Mouse (Mus musculus): ENCODE data around the gene Nol10.

Nol10 gene

DNA sequence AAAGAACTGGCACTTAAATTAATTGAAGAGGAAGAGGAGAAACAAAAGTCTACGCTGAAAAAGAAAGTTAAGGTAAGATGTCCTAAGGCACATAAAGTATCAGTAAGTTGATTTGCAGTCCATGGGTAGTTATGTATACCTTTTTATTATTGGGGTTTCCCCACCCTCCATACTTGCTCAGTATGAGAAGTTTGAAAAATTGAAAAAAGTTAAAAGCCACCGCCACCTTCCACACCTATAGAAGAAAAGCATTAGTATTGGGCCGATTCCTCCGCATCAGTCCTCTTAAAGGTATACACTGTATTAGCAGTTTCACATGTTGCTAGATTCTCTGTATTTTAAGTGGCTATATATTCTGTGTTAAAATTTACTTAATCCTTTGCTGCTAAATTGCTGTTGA, 58.6 kb downstream of the Nol10 start:
- no peak for DNase-seq (ENCODE audit: inconsistent age in 2 of 2, low spot score in 1 of 2)

DNA sequence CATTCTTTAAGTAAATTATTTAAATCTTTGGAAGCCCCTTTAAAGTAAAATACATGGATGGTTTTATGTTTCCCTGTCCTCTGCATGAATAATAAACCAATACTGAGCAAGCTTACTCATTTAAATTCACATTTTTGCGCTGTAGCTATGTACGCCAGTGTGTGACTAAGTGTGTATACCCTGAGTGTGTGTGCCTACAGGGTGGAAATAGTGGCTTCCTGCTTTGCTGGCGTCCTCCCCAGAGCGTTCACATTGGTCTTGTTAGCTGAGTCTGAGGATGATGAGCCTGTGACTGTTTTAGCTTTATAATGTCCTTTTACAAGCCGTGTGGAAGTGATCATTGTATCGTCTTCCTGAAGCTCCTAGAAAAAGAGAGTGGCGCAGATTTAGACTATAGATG, 60.1 kb downstream of the Nol10 start:
- no peak for DNase-seq (ENCODE audit: inconsistent age in 2 of 2, low spot score in 1 of 2)

DNA sequence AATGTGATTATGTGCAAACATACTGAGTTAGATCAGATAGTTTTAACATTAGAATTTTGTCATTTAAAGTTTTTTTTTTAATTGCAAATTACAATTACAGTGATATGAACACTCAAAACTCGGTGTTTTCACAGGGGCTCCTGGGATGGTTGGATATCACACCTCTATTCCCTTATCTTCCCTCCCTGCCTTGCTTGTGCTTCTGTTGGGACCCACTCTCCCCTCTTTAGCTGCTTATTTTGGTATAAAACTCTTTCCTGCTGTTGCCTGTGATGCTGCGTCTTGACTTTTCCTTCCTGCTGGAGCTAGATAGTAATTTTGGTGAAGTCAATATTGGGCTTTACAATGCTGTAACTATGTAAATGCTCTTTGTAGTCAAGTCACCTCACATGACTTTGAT, 63.0 kb downstream of the Nol10 start:
- no peak for DNase-seq (ENCODE audit: inconsistent age in 2 of 2, low spot score in 1 of 2)

DNA sequence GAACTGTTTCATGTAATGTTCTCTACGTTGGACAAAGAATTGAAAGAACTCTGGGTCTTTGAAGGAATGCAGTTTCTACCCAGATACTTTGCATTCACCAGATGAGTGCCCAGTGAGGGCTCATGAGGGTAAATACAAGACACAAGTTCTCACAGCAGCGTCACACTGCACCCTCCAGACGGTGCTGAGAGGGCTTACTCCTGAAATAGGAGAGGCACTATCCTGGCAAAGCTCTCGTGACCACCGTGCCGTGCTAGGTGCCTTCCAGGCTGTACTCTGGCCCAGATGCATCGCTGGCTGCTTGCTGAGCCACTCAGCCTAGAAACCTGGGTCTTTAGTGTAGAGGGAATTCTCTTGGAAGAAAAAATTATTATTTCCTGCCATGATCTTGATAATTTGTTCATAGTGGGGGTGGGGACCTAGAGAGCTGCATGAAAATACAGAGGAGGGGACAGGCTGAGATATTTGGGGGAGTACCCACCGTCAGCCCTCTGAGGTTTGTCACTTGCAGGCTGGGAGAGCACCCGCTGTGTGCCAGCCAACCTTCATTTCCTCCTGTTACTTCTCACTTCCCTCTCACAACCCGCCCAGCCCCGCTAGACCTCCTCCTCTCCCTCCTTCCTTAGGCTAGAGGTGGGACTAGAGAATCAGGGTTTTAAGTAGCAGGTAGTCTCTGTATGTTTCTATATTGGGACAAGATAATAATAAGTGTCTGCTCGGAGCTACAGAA, 63.7 kb downstream of the Nol10 start:
- no peak for DNase-seq (ENCODE audit: inconsistent age in 2 of 2, low spot score in 1 of 2)

DNA sequence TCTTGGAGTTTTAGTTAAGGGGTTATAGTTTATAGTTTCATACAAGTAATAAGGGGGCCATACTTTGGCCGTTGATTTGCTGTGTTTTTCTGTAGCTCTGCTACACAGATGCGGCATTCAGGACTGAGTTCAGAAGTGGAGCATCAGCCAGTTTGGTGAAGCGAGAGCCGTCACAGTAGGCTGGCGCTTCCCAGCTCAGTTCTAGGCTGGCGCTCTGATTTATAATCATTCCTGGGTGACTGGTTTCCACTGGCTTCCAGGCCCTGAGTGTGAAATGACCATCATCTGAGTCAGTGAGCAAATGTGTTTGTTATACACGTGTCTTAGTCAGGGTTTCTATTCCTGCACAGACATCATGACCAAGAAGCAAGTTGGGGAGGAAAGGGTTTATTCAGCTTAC, 66.5 kb downstream of the Nol10 start:
- no peak for DNase-seq (ENCODE audit: inconsistent age in 2 of 2, low spot score in 1 of 2)

DNA sequence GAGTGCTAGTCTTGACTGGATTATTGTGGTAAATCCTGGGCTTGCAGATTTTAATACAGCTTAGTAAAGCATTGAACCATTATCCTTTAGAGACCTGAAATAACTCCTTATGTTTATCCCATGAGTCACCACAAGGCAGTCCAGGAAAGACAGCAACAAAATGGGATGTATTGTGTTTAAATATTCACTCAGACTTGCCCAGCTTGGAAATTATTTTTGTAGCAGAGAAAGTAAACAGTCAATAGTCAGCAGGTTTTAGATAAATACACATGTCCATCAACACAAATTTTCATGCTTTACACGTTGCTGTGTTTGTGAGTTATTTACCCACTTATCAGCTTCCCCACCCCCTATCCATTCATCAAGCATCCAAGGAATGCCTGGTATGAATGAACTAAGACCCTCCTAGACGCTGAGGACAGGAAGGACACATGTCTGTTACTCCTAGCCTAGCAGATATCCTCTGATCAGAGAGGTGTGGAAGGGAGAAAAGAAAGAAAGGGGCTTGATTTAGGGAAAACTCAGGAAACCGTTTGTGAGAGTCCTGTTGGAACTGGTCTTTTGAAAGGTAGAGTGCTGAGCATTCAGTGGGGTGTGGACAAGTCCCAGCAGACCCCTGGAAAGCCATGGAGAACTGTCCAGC, 72.0 kb downstream of the Nol10 start:
- DNase-seq (ENCODE audit: inconsistent age in 2 of 2, low spot score in 1 of 2) = no peak

DNA sequence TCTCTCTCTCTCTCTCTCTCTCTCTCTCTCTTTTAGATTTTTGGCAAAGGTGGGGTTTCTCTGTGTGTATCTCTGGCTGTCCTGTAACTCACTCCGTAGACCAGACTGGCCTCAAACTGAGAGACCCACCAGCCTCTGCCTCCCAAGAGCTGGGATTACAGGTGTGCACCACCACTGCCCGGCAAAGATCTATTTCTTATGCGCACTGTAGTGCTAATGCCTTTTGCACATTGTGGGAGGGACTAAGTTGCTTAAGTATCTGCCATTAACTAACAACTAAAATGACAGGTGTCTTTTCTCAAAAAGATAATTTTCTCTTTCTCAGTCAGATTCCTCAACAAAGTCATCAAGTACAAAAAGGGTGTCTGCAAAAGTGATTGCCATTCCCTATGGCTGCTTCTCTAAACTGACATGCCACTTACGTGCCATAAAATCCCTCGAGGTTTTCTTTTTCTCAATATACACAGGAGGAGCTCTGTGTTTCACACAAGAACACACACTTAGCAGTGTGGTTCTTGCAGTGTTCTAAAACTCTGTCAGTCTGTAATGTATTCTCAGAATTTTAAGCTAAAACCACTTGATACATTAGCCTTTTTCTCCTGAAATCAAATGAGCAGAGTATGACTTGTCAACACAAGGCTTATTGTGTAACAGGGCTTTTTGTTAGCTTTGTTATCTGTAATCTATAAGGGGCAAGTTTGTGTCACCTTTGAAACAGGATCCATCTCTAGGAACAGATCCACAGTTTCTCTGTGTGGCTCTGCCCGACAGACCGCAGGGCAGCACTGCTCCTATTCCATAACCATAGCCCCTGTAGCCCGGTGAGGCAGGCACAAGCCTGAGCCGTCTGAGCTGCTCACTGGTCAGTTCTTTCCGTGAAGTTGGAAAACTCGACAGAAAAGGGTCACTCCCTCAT, 77.3 kb downstream of the Nol10 start:
- DNase-seq (ENCODE audit: inconsistent age in 2 of 2, low spot score in 1 of 2) = no peak

DNA sequence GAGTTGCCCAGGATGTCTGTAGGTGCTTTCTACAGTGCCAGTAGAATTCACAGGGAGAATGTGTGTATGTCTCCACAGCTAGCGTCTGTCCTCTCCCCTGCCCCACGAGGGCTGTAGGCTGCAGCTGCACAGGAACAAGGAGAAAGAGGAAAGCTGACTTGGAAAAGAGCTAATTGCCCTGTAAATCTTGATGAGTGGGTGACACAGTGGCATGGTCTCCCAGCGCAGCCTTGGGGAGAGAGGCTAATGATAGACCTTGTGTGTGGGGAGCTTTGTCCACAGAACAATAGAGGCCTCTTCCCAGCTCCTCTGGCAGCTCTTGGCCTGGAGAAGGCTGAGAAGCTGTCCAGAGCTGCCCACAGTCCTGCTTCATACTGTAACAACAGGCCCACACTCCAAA, 78.5 kb downstream of the Nol10 start:
- DNase-seq (ENCODE audit: inconsistent age in 2 of 2, low spot score in 1 of 2) = no peak

DNA sequence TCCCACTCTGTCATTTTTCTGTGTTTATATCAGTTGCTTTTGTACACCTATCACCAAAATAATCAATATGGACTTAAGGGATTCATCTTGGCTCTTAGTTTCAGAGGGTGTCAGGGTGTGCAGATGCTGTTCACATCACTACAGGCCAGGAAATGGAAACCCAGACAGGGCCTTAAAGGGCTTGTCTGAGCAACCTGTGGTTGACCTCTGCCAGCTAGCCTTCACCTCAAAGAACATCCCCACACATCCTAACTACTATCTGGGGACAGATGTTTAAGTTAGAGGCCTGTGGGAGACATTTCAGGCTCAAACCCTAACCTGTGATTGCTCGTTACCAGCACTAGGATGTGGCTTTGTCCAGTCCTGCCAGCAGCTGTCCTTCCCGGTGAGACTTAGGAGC, 82.3 kb downstream of the Nol10 start:
- no peak for DNase-seq (ENCODE audit: inconsistent age in 2 of 2, low spot score in 1 of 2)

DNA sequence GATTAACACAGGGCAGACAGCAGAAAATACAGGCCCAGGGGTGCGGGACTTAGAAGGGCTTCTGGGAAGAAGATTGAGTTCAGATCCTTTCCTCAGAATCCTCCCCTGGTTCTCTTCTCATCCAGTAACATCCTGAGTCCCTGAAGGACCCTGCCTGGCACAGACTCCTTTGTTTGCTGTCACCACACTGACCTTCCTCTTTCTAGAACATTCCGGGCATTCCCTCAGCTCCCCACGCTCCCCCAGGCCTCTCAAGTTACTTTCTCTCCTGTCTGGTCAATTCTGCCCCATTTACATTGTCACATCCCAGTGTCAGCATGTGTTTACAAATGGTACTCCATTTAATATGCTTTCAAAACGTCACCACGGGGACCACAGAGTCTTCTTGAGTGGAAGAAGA, 82.9 kb downstream of the Nol10 start:
- DNase-seq (ENCODE audit: inconsistent age in 2 of 2, low spot score in 1 of 2) = no peak

DNA sequence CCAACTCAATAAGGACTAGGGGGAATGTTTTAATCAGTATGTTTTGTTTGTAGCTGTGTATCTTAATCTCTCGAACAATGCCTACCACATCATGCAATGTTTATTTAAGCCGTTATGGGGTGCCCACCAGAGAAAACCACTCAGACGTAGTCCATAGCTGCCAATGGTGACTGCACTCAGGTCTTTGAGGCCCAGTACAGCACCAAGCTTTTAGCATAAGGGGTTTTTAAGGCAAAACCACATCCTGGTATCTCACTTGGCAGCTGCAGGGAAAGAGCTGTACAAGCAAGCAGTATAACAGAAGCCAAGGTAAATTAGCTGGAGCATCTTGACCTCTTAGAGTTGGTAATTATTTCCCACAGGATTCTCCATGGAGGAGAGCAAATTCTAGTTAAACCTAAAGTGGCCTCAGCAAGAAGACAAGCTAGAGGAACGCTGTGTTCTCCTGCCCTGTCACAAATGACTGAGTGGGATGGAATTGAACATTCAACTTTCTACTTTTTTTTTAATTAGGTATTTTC, 83.6 kb downstream of the Nol10 start:
- DNase-seq (ENCODE audit: inconsistent age in 2 of 2, low spot score in 1 of 2) = no peak

DNA sequence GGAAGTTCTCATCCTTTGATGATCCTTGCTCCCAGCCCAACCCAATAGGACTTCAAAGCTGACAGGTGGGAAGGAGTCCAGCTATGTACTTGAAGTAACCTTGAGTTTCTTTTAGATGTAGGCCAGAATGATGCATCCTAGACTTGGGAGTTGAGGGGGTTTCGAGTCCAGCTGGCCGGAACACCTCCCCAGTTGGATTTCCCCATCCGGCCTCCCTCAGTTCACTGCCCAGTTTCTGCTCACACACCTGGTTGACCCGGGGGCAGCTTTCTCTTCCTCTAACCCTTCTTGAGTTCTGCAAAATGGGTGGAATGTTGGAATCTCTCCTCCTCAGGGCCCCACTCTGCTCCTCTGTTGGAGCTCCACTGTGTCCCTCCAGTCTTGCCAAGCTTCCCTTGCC, 85.5 kb downstream of the Nol10 start:
- DNase-seq (ENCODE audit: inconsistent age in 2 of 2, low spot score in 1 of 2) = no peak

DNA sequence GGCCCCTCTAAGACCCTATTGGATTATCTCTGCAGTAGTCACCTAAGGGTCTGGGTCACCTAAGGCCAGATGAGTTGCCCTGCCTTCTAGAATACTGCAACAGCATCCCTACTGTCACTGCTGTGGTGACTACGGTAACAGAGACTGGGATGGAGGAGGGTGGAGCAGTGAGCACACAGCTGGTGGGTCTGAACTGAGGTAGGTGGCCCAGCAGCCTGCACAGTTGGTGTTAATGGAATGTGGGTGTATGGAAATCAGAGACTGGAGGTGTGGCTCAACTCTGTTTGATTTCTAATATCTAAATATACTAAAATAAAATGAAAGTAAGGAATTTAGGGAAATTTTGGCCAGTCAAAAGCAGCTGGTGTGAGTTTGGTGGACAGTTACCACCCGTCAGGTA, 88.2 kb downstream of the Nol10 start:
- DNase-seq (ENCODE audit: inconsistent age in 2 of 2, low spot score in 1 of 2) = no peak

DNA sequence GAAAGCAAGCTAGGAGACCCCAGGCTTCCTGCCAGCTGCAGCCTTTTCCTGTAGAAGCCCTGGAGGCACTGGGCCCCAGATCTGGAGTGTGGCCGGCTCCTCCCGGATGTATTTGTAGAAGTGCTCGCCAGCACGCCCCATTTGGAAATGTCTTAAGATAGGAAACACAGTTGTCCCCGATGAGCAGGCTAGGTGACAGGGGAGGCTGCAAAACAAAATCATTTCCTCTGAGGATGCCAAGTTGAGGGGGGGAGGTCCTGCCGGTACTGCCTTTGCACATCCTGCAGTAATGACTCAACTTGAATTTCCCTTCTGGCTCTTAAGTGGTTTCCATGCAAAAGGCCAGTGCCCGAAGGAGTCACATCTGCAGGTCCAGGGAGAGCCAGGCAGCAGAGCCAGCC, 92.0 kb downstream of the Nol10 start:
- peak; percentile 71 to 77 for DNase-seq (ENCODE audit: inconsistent age in 2 of 2, low spot score in 1 of 2)

DNA sequence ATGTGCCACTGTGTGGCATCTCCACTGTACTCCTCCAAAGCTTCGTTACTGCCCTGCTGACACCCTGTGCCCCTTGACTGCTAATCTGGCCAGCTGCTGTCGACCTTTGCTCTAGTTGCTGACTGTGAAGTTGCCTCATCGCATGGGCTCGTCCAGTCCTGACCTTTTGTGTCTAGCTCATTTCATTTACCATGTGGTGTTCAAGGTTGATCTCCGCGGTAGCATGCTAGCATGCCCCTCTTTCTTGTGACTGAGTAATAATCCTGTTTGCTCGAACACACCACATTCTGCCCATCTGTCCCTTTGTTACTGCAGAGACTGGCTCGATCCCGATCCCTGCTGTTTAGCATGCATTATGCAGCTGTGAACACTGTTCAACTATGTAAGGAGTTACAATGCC, 93.2 kb downstream of the Nol10 start:
- peak; percentile 88 to 92 for DNase-seq (ENCODE audit: inconsistent age in 2 of 2, low spot score in 1 of 2)

DNA sequence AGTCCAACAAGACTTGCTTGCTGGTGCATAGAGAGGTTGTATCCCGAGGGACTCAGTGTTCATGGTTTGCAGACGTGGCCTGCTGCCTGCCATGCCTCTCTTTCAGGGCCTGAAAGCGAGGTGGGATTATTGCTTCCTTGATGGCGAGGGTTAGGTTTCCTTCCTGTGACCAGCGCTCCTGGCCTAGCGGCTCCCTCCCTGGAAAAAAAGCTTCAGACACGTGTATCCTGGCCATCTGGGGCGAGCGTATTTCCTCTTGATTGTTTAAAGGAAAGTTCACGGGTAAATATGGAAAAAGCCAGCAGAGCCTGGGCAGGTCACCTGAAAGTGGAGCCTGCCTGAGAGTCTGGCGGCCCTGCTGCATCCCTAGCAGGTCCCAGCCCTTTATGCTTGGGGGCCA, 96.1 kb downstream of the Nol10 start:
- peak; percentile 57 to 77 for DNase-seq (ENCODE audit: inconsistent age in 2 of 2, low spot score in 1 of 2)

DNA sequence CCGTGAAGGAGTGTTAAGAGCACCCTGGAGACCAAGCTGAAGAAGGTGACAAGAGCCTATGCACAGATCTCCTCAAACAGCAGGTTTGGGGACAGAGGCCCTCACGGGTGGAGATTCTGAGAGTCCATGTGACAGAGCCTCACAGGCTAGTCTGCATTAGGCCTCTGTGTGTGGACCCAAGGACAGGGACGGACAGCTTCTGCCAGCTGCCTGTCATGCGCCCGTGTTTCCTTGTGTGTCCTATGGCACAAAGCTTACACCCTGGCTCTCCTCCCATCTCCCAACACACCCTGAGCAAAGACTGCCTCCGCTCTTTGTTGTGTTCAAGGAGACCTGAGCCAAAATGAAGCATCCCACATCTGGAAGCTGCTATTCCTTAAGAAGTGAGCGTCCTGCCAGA, 97.0 kb downstream of the Nol10 start:
- peak in 1 of 2 experiments; percentile 61 for DNase-seq (ENCODE audit: inconsistent age in 2 of 2, low spot score in 1 of 2)

DNA sequence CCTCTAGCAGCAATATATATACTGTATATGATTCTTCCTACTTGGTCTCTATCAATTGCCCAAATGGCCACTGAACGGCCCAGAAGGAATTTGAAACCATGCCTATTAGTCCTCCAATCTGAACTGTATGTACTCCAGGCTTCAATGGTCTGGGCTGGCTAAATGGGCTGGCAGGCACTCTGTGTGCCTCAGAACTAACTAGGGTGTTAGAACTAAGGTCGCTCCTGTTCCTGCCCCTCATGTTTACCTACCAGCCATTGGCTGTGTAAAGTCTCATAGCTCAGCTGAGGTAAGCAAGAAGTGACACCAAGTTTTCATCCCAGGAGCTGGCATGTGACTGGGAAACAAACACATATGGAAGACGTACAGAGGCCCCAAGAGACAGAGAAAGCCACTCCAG, 100.5 kb downstream of the Nol10 start:
- no peak for DNase-seq (ENCODE audit: inconsistent age in 2 of 2, low spot score in 1 of 2)

DNA sequence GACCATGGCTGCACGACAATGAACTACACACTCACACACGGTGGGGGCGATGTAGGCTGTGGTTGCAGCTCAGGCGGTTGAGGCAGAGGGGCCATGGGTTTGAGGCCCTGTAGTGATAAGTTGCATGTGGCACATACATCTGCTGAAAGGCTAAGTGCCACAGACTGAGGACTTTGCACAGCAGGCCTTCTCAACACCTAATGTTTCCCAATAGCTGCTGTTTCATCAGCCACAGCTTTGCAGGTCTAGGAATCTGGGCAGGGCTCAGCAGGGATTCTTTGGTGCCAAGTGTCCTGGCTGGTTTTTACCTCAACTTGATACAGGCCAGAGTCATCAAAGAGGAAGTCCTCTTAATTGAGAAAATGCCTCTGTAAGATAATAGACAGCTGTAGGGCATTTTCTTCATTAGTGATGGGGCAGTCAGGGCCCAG, 101.4 kb downstream of the Nol10 start:
- no peak for DNase-seq (ENCODE audit: inconsistent age in 2 of 2, low spot score in 1 of 2)

DNA sequence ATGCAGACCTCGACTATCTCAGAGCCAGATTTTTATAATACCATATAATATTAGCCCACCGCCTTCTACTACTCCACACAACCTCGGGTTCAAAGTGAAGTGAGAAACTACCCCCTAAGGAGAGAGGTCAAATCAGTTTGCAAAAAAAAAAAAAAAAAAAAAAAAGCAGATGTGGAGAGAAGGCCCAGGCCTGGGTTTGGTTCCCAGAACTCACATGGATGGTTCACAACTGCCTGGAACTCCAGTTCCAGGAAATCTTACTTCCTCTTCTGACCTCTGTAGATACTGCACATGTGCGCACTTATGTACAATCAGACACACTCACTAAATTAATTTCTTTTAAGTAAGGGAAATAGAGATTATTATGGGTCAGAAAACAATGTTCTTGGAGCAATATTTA, 102.2 kb downstream of the Nol10 start:
- no peak for DNase-seq (ENCODE audit: inconsistent age in 2 of 2, low spot score in 1 of 2)

DNA sequence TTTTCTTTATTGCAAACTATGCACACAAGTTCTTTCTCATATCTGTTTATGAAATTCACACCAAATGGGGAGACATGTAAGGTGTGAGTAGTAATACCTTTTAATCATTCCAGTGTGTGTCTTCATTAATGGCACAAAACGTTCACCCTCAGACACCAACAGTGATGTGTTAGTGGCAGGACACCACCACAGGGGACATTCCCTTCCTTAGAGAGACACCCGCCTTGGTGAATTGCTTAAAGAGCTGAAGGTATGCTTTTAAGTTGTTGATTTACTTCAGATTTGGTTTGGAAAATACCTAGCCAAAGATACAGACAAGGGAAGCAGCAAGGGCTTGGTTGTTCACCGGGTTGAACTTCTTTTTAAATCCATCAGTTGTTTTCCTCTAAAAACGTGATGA, 102.7 kb downstream of the Nol10 start:
- no peak for DNase-seq (ENCODE audit: inconsistent age in 2 of 2, low spot score in 1 of 2)

DNA sequence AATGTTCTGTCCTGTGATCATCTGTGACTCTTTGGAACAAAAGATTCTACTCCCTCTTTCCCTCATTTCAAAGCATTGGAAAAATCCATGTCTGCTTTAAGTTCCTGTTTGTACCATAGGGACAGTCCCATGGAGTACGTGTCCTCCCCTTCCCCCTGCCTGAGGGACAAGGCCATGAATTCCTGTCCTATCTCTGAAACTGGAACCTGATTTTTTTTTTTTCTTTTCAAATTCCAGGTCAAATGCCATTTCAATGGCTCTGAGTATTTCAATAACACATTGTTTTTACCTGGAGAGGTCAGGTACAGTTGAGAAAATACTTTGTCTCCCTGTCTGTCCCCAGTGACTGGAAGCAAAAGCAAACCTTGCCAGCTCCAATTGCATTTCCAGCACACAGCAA, 104.0 kb downstream of the Nol10 start:
- DNase-seq (ENCODE audit: inconsistent age in 2 of 2, low spot score in 1 of 2) = peak in 1 of 2 experiments; percentile 66
